Mouse (Mus musculus) embryo, embryonic 10 days (tissue): Measurements from ENCODE around the gene Scd3.
"Not testable (repeated sequence)": the region's sequence is repeated elsewhere in the genome, so short reads cannot be mapped to it uniquely, and the experiment has no call there.

Experiments used
- DNase-seq: peaks from one replicate; pipeline ENCODE4 v3.0.0-alpha.2; 2015; ENCODE audit warnings: low spot score

The Scd3 gene

GRCm38 (mm10) chr19:44273711-44274110 is 70.6 kb downstream of the Scd3 start:
- DNase-seq: no peak

GRCm38 (mm10) chr19:44274452-44274851 is 71.4 kb downstream of the Scd3 start:
- no peak for DNase-seq

- DNase-seq: no peak
Measured at GRCm38 (mm10) chr19:44275418-44275817, 72.3 kb downstream of the Scd3 start.

- no peak for DNase-seq
Measured at GRCm38 (mm10) chr19:44276861-44277260, 73.8 kb downstream of the Scd3 start.

GRCm38 (mm10) chr19:44277931-44278330 is 74.9 kb downstream of the Scd3 start:
- no peak for DNase-seq

GRCm38 (mm10) chr19:44280755-44281154 is 77.7 kb downstream of the Scd3 start:
- peak; percentile 68 for DNase-seq

GRCm38 (mm10) chr19:44281825-44282447 is 78.9 kb downstream of the Scd3 start:
- DNase-seq: not testable (repeated sequence)

- DNase-seq: peak; percentile 42
Measured at GRCm38 (mm10) chr19:44282534-44283156, 79.6 kb downstream of the Scd3 start.

GRCm38 (mm10) chr19:44283157-44284024 is 80.3 kb downstream of the Scd3 start:
- DNase-seq: no peak

GRCm38 (mm10) chr19:44284025-44284695 is 81.1 kb downstream of the Scd3 start:
- peak; percentile 96 for DNase-seq

GRCm38 (mm10) chr19:44284723-44285122 is 81.7 kb downstream of the Scd3 start:
- peak; percentile 72 for DNase-seq

- no peak for DNase-seq
Measured at GRCm38 (mm10) chr19:44285554-44285953, 82.5 kb downstream of the Scd3 start.

- DNase-seq: no peak
Measured at GRCm38 (mm10) chr19:44286109-44286508, 83.0 kb downstream of the Scd3 start.

- no peak for DNase-seq
Measured at GRCm38 (mm10) chr19:44287415-44288110, 84.5 kb downstream of the Scd3 start.

- no peak for DNase-seq
Measured at GRCm38 (mm10) chr19:44292083-44292482, 89.0 kb downstream of the Scd3 start.

- DNase-seq: no peak
Measured at GRCm38 (mm10) chr19:44292483-44292882, 89.4 kb downstream of the Scd3 start.

GRCm38 (mm10) chr19:44292941-44293768 is 90.1 kb downstream of the Scd3 start, which contains the start of gene Scd2:
Gene Scd2, plus strand, starts transcription at chr19:44293674.
- peak; percentile 84 for DNase-seq
